Mouse (Mus musculus) bone marrow, adult 2 months (tissue): ENCODE data around the gene Lamc1.

Experiments
- CTCF ChIP-seq: fragments of 200-500 bp; IDR thresholded peaks from 2 replicates; pipeline ENCODE4 v1.5.1; 2011; ENCODE audit warnings: low read length, control low read depth; ENCODE audit not compliant: control insufficient read depth, insufficient read depth
- POLR2A ChIP-seq: fragments of 200-500 bp; IDR thresholded peaks from 2 replicates; pipeline ENCODE4 v1.6.1; 2011; ENCODE audit warnings: low read depth, mild to moderate bottlenecking, control low read depth, low read length, borderline replicate concordance; ENCODE audit not compliant: control insufficient read depth

DNA sequence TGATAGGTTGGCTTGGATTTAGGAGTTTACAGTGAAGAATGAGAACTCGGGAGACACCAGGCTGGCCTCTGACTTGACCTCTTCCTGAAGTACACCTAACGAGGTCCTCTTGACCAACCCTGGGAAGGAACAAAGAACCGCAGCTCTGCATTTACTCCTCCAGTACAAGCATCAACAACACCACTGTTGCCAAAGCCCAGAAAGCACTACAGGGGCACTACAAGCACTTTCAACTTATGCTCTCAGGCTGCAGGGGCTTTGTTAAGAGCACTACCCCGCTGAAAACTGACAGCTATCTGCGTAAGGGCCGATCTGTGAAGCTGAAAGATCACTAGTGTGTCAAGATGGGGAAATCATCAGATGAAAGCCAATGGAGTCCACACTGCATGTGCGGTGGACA is 6.4 kb downstream of the Lamc1 start:
- TF ChIP-seq CTCF (no peak), POLR2A (no peak)
